Mouse (Mus musculus) forebrain, embryonic 14.5 days (tissue): Measurements from ENCODE around the gene Vps26c. TPM values are rescaled to one million over a fixed set of nuclear protein-coding genes. Genes with fewer than 3 reads are reported as not detected.
A peak's percentile ranks its signal among the peaks of the same experiment; 100 is the strongest.

Source experiments
- ATAC-seq: fragments of 200-750 bp; cut with Nextera tagmentation; 2 replicates; pipeline ENCODE4 v1.8.0; 2017; ENCODE audit warnings: mild to moderate bottlenecking, moderate library complexity
- DNase-seq: peaks from one replicate; pipeline ENCODE4 v3.0.0-alpha.2; 2015; ENCODE audit warnings: low spot score
- H3K27ac ChIP-seq: fragments of 300-500 bp; sonication (generic); 2 replicates; pipeline ENCODE4 v1.5.1; 2014; ENCODE audit warnings: low read depth, mild to moderate bottlenecking, control low read depth, low read length, moderate library complexity
- H3K27me3 ChIP-seq: fragments of 300-500 bp; sonication (generic); replicated peaks from 2 replicates; pipeline ENCODE4 v1.6.1; 2014; ENCODE audit warnings: low read length, control low read depth, mixed read lengths; ENCODE audit not compliant: control insufficient read depth, insufficient read depth
- H3K36me3 ChIP-seq: fragments of 300-500 bp; sonication (generic); 2 replicates; pipeline ENCODE4 v1.6.1; 2014; ENCODE audit warnings: low read length, control low read depth; ENCODE audit not compliant: control insufficient read depth, insufficient read depth
- H3K4me1 ChIP-seq: fragments of 300-500 bp; sonication (generic); 2 replicates; pipeline ENCODE4 v1.6.1; 2014; ENCODE audit warnings: antibody characterized with exemption, low read length, control low read depth; ENCODE audit not compliant: control insufficient read depth, insufficient read depth
- H3K4me2 ChIP-seq: fragments of 300-500 bp; sonication (generic); 2 replicates; pipeline ENCODE4 v1.6.1; 2014; ENCODE audit warnings: mild to moderate bottlenecking, control low read depth, low read length
- H3K4me3 ChIP-seq: fragments of 300-500 bp; sonication (generic); 2 replicates; pipeline ENCODE4 v1.5.1; 2014; ENCODE audit warnings: low read depth, low read length, control low read depth
- H3K9ac ChIP-seq: fragments of 300-500 bp; sonication (generic); 2 replicates; pipeline ENCODE4 v1.6.1; 2014; ENCODE audit warnings: mild to moderate bottlenecking, low read length, control low read depth, moderate library complexity
- H3K9me3 ChIP-seq: fragments of 300-500 bp; sonication (generic); replicated peaks from 2 replicates; pipeline ENCODE4 v1.6.1; 2016; ENCODE audit warnings: low read length, control low read depth, mixed read lengths; ENCODE audit not compliant: control insufficient read depth
- WGBS: fragments of 180-500 bp; shearing (Covaris S2); extraction: QIAGEN DNeasy Blood & Tissue Kit; methylation state at CpG from one replicate; pipeline ENCODE4 v1.1.7; 2014; 5-methylcytosine and 5-hydroxymethylcytosine counted together
- polyA plus RNA-seq: library from polyadenylated mRNA; unstranded; fragments of >200 nt; fragmentation: Nextera tagmentation; extraction: Ambion mirVana; gene quantifications from 2 replicates; pipeline ENCODE4 v1.2.1, GENCODE M21; 2014

The Vps26c gene
- polyA plus RNA-seq, 1 experiment from 2014 or later = 80.7 TPM

DNA sequence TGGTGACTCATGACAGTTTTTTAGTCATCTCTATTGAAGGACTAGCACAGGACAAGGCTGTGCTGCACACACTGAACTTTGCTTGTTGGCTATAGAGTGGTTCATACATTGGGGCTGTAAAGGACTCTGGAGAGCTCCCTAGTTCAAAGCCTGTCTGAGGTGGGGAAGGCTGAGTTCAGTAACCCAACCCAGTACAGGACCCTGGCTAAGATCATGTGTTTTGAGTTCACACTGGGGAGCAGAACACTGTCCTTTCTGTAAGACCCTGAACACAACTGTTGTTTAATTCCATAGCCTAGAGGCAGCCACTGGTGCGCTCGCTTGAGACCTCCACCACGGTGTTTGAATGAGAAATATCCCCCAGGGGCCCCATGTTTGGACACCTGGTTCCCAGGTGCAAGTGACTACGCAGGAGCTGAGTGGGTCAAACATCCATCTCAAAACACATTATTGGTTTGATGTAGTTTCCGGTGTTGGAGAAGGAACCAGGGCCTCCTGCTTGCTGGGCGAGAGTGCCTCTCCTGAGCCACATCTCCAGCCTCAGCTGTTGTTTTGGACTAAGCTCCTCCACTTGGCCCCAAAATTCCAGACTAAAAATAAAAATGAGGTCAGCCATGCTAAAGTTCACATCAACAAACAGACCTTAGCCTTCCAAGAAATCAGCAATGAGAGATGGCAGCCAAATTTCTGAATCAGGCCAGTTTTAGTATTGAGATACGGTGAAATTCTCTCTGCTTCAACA lies 10.0 kb upstream of the Vps26c start:
- DNase-seq (no peak), ATAC-seq (no peak)
- Histone ChIP-seq H3K4me3 (no peak overlapping the region), H3K4me2 (no peak overlapping the region), H3K27me3 (no peaks in the 10 kb centered on the region), H3K36me3 (no peaks in the 10 kb centered on the region), H3K9me3 (no peaks in the 10 kb centered on the region), H3K27ac (no peak overlapping the region), H3K9ac (no peak overlapping the region), H3K4me1 (no peaks in the 10 kb centered on the region)
- 91% methylated on average over 7 of the region's 7 CpGs for WGBS

DNA sequence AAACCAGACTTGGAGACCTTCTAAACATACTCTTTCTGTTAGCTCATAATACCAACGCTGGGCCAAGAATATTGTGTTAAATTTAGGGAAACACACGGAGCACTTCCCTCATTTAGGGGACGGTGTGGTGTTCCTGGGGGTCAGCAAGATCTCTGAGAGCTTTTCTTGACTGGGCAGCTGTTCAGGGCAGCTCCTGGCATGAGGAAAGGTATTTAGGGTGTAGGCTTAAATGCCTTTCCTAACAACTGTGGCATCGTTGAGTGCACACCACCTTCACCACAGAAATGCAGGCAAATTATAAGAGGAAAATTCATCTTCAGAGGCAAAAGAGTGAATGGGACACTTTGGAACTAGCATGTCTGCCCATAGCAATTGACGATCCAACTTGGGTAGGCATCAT lies 9.1 kb upstream of the Vps26c start:
- no peaks in the 10 kb centered on the region for H3K36me3 ChIP-seq
- no peak overlapping the region for H3K9ac ChIP-seq
- H3K4me3 ChIP-seq = no peak overlapping the region
- no peaks in the 10 kb centered on the region for H3K27me3 ChIP-seq
- ATAC-seq = no peak
- no peaks in the 10 kb centered on the region for H3K4me1 ChIP-seq
- no peaks in the 10 kb centered on the region for H3K9me3 ChIP-seq
- DNase-seq = no peak
- H3K27ac ChIP-seq = no peak overlapping the region
- 94% methylated on average over 5 of the region's 5 CpGs for WGBS
- no peak overlapping the region for H3K4me2 ChIP-seq

DNA sequence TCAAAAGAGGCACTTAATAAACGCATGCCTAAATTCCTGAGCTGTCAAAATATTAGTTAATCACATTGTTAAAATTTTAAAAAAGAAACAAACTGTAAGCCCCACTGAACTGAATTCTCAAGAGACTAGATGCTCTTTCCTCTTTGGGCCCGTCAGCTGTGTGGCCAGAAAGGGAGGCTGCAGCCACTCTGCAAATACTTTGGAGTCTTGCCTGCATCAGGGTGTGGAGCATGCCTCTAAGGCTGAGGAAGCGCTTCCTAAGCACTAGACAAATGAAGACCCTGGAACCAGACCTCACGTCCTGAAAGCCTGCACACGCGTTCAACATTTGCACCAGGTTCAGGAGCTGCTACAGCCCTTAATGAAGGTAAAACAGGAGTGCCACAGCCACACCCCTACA lies 7.0 kb upstream of the Vps26c start:
- Histone ChIP-seq H3K9ac (no peak overlapping the region), H3K4me1 (no peaks in the 10 kb centered on the region), H3K27me3 (no peaks in the 10 kb centered on the region), H3K4me2 (no peak overlapping the region), H3K36me3 (no peaks in the 10 kb centered on the region), H3K9me3 (no peaks in the 10 kb centered on the region), H3K27ac (no peak overlapping the region), H3K4me3 (no peak overlapping the region)
- no peak for DNase-seq
- WGBS = 77% methylated on average over 6 of the region's 6 CpGs
- ATAC-seq = no peak

DNA sequence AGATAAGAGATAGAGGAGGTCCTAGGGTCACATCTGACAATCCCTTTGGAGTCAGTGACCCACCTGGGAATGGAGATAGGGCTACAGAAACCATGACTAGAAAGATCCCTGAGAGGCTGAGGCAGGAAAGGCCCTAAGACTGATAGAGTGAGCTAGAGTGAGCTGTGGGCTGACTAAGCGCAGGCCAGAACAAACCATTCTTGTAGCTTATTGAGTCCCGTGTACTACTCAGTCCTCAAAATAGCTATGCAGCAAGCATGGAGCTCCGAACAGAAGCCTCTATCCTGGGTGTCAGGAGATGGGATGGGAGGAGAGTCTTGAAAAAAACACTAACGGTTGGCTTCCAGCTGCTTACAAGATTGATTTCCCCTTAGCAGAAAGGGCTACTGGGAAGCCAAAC lies 4.6 kb upstream of the Vps26c start:
- WGBS = 85% methylated on average over 4 of the region's 4 CpGs
- DNase-seq = no peak
- H3K9me3 ChIP-seq = no peaks in the 10 kb centered on the region
- H3K27ac ChIP-seq = no peak overlapping the region
- ATAC-seq = no peak
- H3K27me3 ChIP-seq = no peaks in the 10 kb centered on the region
- no peak overlapping the region for H3K4me3 ChIP-seq
- no peak overlapping the region for H3K4me2 ChIP-seq
- H3K9ac ChIP-seq = no peak overlapping the region
- H3K4me1 ChIP-seq = peaks cover 7% of the 10 kb centered on the region
- no peaks in the 10 kb centered on the region for H3K36me3 ChIP-seq

DNA sequence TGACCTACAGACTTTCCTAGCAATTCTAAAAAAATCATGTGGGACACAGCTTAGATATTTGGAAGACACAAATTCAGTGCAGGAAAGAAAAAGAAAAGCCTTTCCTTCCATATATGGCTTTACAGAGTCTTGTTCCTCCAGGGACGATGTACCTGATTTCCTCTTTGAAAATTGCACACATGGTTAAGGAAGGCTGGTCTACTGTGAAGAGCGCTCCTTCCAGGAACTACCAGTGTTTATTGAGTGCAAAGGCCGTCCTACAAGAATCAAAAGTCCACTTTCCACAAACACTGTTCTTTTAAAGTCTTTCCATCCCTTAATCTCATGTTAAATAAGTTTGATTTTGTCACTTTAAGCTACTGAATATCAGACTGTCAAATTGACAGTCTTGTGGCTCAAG lies 916 bp upstream of the Vps26c start:
- Histone ChIP-seq H3K36me3 (no peaks in the 10 kb centered on the region), H3K9ac (peak overlapping the region; percentile 80), H3K27me3 (no peaks in the 10 kb centered on the region), H3K4me1 (peaks cover 12% of the 10 kb centered on the region), H3K27ac (peak overlapping the region; percentile 93), H3K4me2 (peak overlapping the region; percentile 45), H3K9me3 (no peaks in the 10 kb centered on the region), H3K4me3 (peak overlapping the region; percentile 71)
- no peak for ATAC-seq
- 77% methylated on average over 3 of the region's 3 CpGs for WGBS
- DNase-seq = no peak

DNA sequence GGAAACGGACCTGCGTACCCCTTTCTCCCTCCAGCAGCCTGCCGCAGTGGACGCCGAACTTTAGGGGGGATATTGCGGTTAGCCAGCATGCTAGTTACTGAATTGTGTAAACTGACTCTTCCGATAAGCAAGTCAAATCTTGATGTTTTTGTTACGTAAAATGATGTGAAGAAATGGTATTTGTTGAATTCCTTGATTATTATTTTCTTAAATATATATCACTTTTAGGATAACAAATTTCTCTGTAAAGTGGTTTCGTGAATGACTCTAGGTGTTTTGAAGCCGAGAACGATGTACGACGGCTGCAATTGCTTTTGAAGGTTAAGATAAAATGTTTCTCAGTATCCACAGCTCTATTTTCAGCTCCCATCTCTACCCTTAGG lies 513 bp upstream of the Vps26c start:
- DNase-seq = no peak
- 7% methylated on average over 13 of the region's 13 CpGs for WGBS
- H3K27ac ChIP-seq = peak overlapping the region; percentile 93
- no peaks in the 10 kb centered on the region for H3K27me3 ChIP-seq
- H3K4me1 ChIP-seq = peaks cover 12% of the 10 kb centered on the region
- no peaks in the 10 kb centered on the region for H3K36me3 ChIP-seq
- peak overlapping the region; percentile 45 for H3K4me2 ChIP-seq
- H3K9me3 ChIP-seq = no peaks in the 10 kb centered on the region
- no peak for ATAC-seq
- H3K9ac ChIP-seq = peak overlapping the region; percentile 80
- peak overlapping the region; percentile 71 for H3K4me3 ChIP-seq

DNA sequence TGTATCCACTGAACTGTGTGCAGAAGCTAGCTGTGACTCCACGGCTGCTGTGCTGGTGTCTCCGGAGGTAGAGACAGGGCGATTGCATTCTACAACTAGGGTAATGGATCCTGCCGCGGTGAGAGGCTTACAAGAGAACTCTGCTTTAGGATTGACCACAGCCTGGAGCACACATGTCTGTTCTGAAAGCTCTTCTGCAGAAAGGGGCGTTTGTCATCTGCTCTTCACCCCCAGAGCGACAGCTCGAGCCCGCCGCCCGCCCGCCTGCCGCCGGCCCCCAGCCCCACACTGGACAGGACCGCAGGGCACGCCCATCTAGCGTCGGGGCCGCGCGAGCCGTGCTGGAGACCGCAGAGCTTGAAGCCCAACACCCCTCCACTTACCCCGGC lies 681 bp downstream of the Vps26c start:
- Histone ChIP-seq H3K9me3 (no peaks in the 10 kb centered on the region), H3K27ac (peak overlapping the region; percentile 93), H3K4me2 (peak overlapping the region; percentile 45), H3K36me3 (no peaks in the 10 kb centered on the region), H3K4me3 (peak overlapping the region; percentile 71), H3K27me3 (no peaks in the 10 kb centered on the region), H3K4me1 (peaks cover 12% of the 10 kb centered on the region), H3K9ac (peak overlapping the region; percentile 80)
- DNase-seq (peak; percentile 24), ATAC-seq (peak; percentile 70)
- WGBS = 0% methylated on average over 24 of the region's 24 CpGs

DNA sequence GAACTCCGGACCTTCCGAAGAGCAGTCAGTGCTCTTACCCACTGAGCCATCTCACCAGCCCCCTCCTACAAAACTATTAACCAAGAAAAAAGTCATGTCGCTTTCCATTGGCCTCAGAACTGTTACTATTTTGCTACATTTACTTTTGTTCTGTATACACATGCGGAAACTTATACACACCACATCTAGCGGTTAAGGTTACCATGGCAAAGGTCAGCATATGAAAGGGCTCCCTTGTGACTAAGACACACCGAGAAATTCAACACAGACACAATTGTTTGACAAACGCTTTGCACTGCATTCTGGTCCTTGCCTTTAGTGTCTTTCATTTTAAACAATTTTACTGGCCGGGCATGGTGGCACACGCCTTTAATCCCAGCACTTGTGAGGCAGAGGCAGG lies 1.9 kb downstream of the Vps26c start:
- WGBS = 84% methylated on average over 9 of the region's 9 CpGs

DNA sequence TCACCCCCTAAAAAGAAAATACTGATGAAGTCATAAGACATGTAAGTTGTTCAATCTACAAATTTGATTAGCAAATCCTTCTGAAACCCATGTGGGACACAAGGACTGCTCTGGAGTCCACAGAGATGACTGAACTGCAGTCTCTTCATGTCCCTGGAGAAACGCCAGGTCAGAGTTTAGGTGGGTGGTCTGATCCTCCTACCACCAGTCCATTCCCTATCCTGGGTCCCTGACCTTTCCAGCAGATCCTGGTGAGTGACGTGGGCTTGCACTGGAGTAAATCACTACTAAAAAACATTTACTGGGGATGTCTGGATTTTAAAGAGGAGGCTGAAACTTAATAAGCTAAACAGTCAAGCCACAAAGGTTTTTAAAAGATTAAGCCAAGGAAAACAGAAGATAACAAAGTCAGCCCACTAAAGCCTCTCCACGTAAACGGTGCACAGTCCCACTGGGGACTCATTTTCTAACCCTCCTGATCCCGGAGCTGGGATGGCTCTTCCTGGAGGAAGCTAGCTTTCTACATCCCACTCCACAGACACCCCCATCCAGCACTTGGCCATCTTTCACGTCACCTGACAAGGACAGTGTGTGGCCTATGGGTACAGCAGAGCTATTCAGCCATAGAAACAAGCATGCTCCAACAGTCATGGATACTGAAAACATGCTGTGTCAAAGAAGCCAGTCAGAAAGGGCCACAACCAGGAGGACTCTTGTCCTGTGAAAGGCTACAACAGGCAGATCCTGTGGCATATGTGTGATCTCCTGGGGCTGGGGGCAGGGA lies 2.8 kb downstream of the Vps26c start:
- no peak for DNase-seq
- no peak overlapping the region for H3K4me2 ChIP-seq
- H3K4me1 ChIP-seq = peaks cover 12% of the 10 kb centered on the region
- no peak overlapping the region for H3K27ac ChIP-seq
- 80% methylated on average over 6 of the region's 6 CpGs for WGBS
- no peak for ATAC-seq
- no peaks in the 10 kb centered on the region for H3K27me3 ChIP-seq
- H3K4me3 ChIP-seq = no peak overlapping the region
- H3K9me3 ChIP-seq = no peaks in the 10 kb centered on the region
- no peaks in the 10 kb centered on the region for H3K36me3 ChIP-seq
- peak overlapping the region; percentile 21; the same call in 1 of the 2 replicates for H3K9ac ChIP-seq

More for the DNA sequence above, 1.9 kb downstream of the Vps26c start:
- no peak overlapping the region for H3K9ac ChIP-seq
- ATAC-seq (no peak), DNase-seq (no peak)
- H3K9me3 ChIP-seq = no peaks in the 10 kb centered on the region
- H3K4me2 ChIP-seq = no peak overlapping the region
- no peak overlapping the region for H3K27ac ChIP-seq
- no peaks in the 10 kb centered on the region for H3K27me3 ChIP-seq
- no peaks in the 10 kb centered on the region for H3K36me3 ChIP-seq
- H3K4me1 ChIP-seq = peaks cover 12% of the 10 kb centered on the region
- no peak overlapping the region for H3K4me3 ChIP-seq
